Mouse (Mus musculus): ENCODE measurements around the gene Ypel3. TPM values are rescaled to one million over a fixed set of nuclear protein-coding genes. Genes with fewer than 3 reads are reported as not detected.

Gene Ypel3
- total RNA-seq, 2 experiments from 2014 or later, result 74.6 to 93.1 TPM

DNA sequence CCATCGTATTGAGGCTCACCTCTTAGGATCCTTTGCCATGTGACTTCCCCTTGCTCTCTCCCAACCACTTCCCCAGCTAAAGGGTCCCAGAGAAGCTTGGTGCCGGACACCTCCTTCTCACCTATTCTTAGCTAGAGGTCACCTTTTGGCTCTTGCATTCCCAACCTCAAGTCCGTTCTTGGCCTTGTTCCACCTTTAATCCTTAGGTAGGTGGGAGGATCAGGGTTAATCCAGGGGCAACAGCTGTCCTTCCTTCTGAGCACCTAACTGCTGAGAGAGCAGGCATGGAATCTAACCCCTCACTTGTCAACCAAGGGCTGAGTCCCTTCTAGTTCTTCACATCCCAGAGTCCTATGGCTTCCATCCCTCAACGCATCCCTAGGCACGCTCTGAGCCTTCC, 49.2 kb downstream of the Ypel3 start:
- intact Hi-C loops (cut with DNase I), result no loop called here
- no peak for DNase-seq
- no peak overlapping the region for H3K27ac ChIP-seq
- peak overlapping the region; percentile 32; the same call in 1 of the 2 replicates for H3K4me3 ChIP-seq
- no peak for TF ChIP-seq CTCF (IDR thresholded peaks at IDR 0.05)

Other genes starting within 250 kb of the Ypel3 start
- gene Eif3c, start 210.5 kb upstream of the Ypel3 start, total RNA-seq (2021), result 100 to 1,000 TPM; 153 to 163 TPM
- under 1 TPM; 0.38 to 0.78 TPM for gene Apobr, start 192.0 kb upstream of the Ypel3 start, total RNA-seq (2021)
- gene Cln3, start 191.1 kb upstream of the Ypel3 start, total RNA-seq (2021), result 10 to 100 TPM in 1 of 2 experiments, 1 to 10 TPM in 1; 9.1 to 13.4 TPM
- not detected for gene Il27, start 182.0 kb upstream of the Ypel3 start, total RNA-seq (2021)
- gene Nupr1, start 146.1 kb upstream of the Ypel3 start, total RNA-seq (2021), result 10 to 100 TPM in 1 of 2 experiments, 1 to 10 TPM in 1; 8.8 to 10.9 TPM
- gene Sgf29, start 127.6 kb upstream of the Ypel3 start, total RNA-seq (2021), result 10 to 100 TPM; 30.0 to 34.1 TPM
- gene Sult1a1, start 100.5 kb upstream of the Ypel3 start, total RNA-seq (2021), result 10 to 100 TPM; 16.6 to 16.8 TPM
- gene Bola2, start 81.6 kb upstream of the Ypel3 start, total RNA-seq (2021), result 10 to 100 TPM; 35.1 to 36.9 TPM
- gene Slx1b, start 81.2 kb upstream of the Ypel3 start, total RNA-seq (2021), result 1 to 10 TPM; 2.7 to 3.3 TPM
- 1 to 10 TPM; 2.3 to 2.4 TPM for gene Coro1a, start 69.2 kb upstream of the Ypel3 start, total RNA-seq (2021)
- gene Mapk3, start 17.4 kb upstream of the Ypel3 start, total RNA-seq (2021), result 10 to 100 TPM; 22.3 to 22.4 TPM
- gene Gdpd3, start 10.6 kb upstream of the Ypel3 start, total RNA-seq (2021), result 1 to 10 TPM in 1 of 2 experiments, under 1 TPM in 1; 0.67 to 1.3 TPM
- under 1 TPM; 0.42 to 0.48 TPM for gene Tbx6, start 4.5 kb downstream of the Ypel3 start, total RNA-seq (2021)
- gene Ppp4c, start 15.5 kb downstream of the Ypel3 start, total RNA-seq (2021), result 10 to 100 TPM; 22.8 to 25.7 TPM
- 10 to 100 TPM; 61.1 to 64.6 TPM for gene Fam57b, start 20.7 kb downstream of the Ypel3 start, total RNA-seq (2021)
- gene 4930451I11Rik, start 54.7 kb downstream of the Ypel3 start, total RNA-seq (2021), result not detected
- gene Doc2a, start 70.5 kb downstream of the Ypel3 start, total RNA-seq (2021), result not detected
- gene Hirip3, start 85.0 kb downstream of the Ypel3 start, total RNA-seq (2021), result 1 to 10 TPM; 5.3 to 6.3 TPM
- gene Ino80e, start 85.4 kb downstream of the Ypel3 start, total RNA-seq (2021), result 10 to 100 TPM in 1 of 2 experiments, 1 to 10 TPM in 1; 8.7 to 12.9 TPM
- gene Taok2, start 107.7 kb downstream of the Ypel3 start, total RNA-seq (2021), result 10 to 100 TPM; 22.3 to 23.5 TPM
- 10 to 100 TPM; 10.9 to 11.3 TPM for gene Tmem219, start 146.0 kb downstream of the Ypel3 start, total RNA-seq (2021)
- gene Kctd13, start 151.9 kb downstream of the Ypel3 start, total RNA-seq (2021), result 1 to 10 TPM; 2.5 to 2.9 TPM
- not detected for gene Asphd1, start 172.6 kb downstream of the Ypel3 start, total RNA-seq (2021)
- gene Sez6l2, start 173.6 kb downstream of the Ypel3 start, total RNA-seq (2021), result 1 to 10 TPM; 1.1 to 1.4 TPM
- 10 to 100 TPM; 29.3 to 41.0 TPM for gene Cdipt, start 199.0 kb downstream of the Ypel3 start, total RNA-seq (2021)
- gene Cdiptos, start 199.1 kb downstream of the Ypel3 start, total RNA-seq (2021), result under 1 TPM in 1 of 2 experiments, not detected in 1; 0.47 TPM
- gene Mvp, start 237.7 kb downstream of the Ypel3 start, total RNA-seq (2021), result 10 to 100 TPM; 26.5 to 30.2 TPM
- not detected for gene Pagr1b, start 239.5 kb downstream of the Ypel3 start, total RNA-seq (2021)
- 1 to 10 TPM in 1 of 2 experiments, not detected in 1; 2.4 TPM for gene Pagr1a, start 240.4 kb downstream of the Ypel3 start, total RNA-seq (2021)
- gene Gm42742, start 244.1 kb downstream of the Ypel3 start, total RNA-seq (2021), result 10 to 100 TPM; 19.4 to 21.7 TPM
- under 1 TPM; 0.14 to 0.61 TPM for gene Prrt2, start 244.3 kb downstream of the Ypel3 start, total RNA-seq (2021)